Mouse (Mus musculus): ENCODE measurements around the gene Pdxp. TPM values are rescaled to one million over a fixed set of nuclear protein-coding genes. Genes with fewer than 3 reads are reported as not detected.

The Pdxp gene
- polyA plus RNA-seq, 1 experiment from 2014 or later = 15.0 TPM

DNA sequence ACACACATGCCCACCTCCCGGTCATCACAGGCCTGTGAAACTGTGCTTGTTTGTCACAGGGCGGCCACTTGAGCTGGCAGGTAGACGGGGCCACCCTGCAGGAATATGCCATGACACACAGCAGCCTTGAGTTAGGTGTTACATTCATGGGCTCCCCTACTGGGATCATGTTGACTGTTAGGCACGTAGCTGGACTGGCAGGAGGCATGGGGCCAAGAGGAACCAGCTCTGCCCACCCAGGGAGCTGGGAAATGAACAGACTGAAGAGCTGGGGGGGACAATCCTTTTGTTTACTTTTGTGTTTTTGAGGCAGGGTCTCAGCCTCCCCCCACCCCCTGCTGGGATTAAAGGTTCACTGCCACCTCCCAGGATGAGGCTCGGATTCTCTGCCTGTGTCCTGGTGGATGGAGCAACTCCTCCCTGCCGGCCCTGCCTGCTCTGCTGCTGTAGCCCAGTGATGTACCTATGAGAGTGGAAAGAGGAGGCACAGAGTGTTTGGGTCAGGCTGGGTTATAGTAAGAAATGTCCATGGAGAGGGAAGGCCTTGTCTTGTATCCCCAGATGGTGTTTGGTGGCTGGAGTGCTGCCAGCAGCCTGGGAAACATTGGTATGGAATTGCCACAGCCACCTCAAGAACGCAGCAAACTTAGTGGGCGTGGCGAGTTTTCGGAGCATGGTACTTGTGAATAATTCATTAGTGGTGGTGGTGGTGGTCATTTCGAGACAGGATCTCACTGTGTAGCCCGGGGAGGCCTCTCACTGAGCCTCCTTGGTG, 2.5 kb downstream of the Pdxp start:
- WGBS = 57% methylated on average over 12 of the region's 12 CpGs
- H3K9ac ChIP-seq = peak overlapping the region; percentile 15; the same call in 1 of the 2 replicates

DNA sequence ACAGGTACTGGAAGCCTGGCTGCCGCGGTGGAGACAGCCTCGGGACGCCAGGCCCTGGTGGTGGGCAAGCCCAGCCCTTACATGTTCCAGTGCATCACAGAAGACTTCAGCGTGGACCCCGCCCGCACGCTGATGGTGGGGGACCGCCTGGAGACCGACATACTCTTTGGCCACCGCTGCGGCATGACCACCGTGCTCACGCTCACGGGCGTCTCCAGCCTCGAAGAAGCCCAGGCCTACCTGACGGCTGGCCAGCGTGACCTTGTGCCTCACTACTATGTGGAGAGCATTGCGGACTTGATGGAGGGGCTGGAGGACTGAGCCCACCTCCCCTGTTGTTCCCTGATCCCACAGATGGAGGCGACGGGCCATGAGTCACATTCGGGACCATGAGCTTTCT, 4.4 kb downstream of the Pdxp start:
- peaks cover 26% of the 10 kb centered on the region for H3K36me3 ChIP-seq
- peaks cover 44% of the 10 kb centered on the region for H3K4me1 ChIP-seq
- H3K9me3 ChIP-seq (replicated peaks) = no peaks in the 10 kb centered on the region
- H3K9ac ChIP-seq = no peak overlapping the region
- H3K4me3 ChIP-seq (replicated peaks) = no peak overlapping the region
- no peak for ATAC-seq (replicated peaks; ENCODE audit: low FRiP score)
- H3K27me3 ChIP-seq = no peaks in the 10 kb centered on the region
- no peak overlapping the region for H3K4me2 ChIP-seq
- WGBS = 85% methylated on average over 23 of the region's 23 CpGs
- no peak overlapping the region for H3K27ac ChIP-seq

More for the DNA sequence above, 2.5 kb downstream of the Pdxp start:
- peaks cover 37% of the 10 kb centered on the region for H3K36me3 ChIP-seq
- no peak for ATAC-seq (replicated peaks; ENCODE audit: low FRiP score)
- peak overlapping the region; percentile 100 for H3K4me2 ChIP-seq
- H3K4me3 ChIP-seq (replicated peaks) = peak overlapping the region; percentile 78
- H3K27me3 ChIP-seq = no peaks in the 10 kb centered on the region
- no peaks in the 10 kb centered on the region for H3K9me3 ChIP-seq (replicated peaks)
- no peak overlapping the region for H3K27ac ChIP-seq
- peaks cover 46% of the 10 kb centered on the region for H3K4me1 ChIP-seq

DNA sequence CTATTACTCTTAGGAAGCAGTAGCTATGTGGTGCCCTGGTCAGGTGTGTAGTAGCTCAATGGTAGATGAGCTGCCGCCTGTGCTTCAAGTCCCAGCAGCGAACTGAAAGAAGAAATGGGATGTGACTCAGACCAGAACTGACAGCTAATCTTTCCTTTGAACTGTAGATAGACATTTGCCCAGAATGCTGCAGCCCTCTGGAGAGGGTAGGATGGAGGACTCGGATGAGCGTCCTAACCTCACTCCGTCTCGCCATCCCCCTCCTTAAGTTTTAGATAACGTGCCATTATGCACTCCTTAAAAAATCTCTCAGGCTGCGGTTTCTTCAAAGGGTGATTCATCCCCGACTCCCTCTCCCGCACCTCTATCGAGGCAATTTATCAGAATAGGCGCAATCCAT, 6.2 kb downstream of the Pdxp start:
- no peak overlapping the region for H3K4me2 ChIP-seq
- 0 out of 2 replicates have a peak overlapping the region, but pooled peaks have one; percentile 3 for H3K27ac ChIP-seq
- H3K36me3 ChIP-seq = peaks cover 26% of the 10 kb centered on the region
- H3K9me3 ChIP-seq (replicated peaks) = no peaks in the 10 kb centered on the region
- H3K27me3 ChIP-seq = no peaks in the 10 kb centered on the region
- peaks cover 31% of the 10 kb centered on the region for H3K4me1 ChIP-seq
- no peak overlapping the region for H3K9ac ChIP-seq
- no peak for ATAC-seq (replicated peaks; ENCODE audit: low FRiP score)
- 65% methylated on average over 12 of the region's 12 CpGs for WGBS
- no peak overlapping the region for H3K4me3 ChIP-seq (replicated peaks)

DNA sequence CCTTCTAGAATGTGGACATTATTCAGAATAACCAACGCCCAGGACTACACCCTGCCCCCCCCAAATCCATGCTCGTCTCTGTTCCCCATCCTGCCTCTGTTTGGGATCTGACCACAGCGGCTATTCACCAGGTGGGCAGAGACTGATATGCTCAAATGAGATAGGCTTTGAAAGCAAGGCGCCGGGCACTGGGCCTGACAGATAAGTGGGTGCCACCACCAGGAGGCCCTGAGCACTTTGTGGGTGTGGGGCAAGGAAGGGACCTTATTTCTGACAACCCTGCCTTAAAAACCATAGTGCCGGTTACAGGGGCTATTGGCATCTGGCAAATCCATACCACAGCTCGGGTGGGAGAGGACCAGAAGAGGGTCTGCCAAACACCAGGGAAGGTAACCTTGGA, 9.0 kb downstream of the Pdxp start:
- Histone ChIP-seq H3K4me1 (peaks cover 36% of the 10 kb centered on the region), H3K27ac (no peak overlapping the region), H3K9me3 (replicated peaks) (no peaks in the 10 kb centered on the region), H3K4me2 (no peak overlapping the region), H3K36me3 (peaks cover 17% of the 10 kb centered on the region), H3K9ac (no peak overlapping the region), H3K4me3 (replicated peaks) (no peak overlapping the region), H3K27me3 (no peaks in the 10 kb centered on the region)
- 87% methylated on average over 7 of the region's 7 CpGs for WGBS
- ATAC-seq (replicated peaks; ENCODE audit: low FRiP score) = no peak

DNA sequence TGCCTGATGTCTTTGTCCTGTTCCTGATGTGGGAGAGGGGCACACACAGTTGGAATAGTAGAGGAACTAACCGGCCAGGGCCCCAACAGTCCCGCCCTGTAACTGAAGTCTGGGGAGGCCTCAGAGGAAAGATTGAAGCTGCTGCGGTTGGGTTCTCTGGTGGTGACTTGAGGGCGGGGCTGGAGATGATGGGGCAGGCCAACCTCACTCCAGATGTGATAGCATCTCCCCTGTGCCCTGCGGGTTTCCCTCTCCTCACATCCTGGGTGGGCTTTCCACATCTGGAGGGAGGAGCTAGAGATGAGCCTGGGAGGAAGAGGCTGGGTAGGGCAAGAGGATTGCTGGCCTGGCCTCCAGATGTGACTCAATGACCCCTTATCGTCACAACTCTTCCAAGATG, 9.9 kb downstream of the Pdxp start:
- H3K4me2 ChIP-seq = no peak overlapping the region

DNA sequence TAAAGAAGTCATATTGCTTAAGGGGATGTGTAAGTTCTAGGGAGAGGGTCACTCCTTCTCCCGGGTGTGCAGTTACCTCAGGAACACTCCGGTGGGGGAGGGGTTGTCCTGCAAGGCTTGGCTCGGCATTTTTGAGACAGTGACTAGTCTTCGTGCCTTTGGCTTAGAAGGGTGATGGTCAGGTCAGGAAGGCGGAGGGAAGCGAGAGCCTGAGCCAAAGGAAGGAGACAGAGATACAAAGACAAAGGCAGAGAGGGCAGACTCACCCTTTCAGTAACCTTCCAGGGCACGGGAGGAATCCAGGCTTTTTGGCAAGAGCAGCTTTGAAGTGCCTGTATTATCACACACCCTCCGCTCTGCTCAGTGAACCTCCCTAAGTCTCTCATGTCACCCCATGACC, 11.4 kb downstream of the Pdxp start:
- Histone ChIP-seq H3K4me2 (no peak overlapping the region), H3K27ac (peak overlapping the region; percentile 95), H3K27me3 (no peaks in the 10 kb centered on the region), H3K9ac (no peak overlapping the region), H3K36me3 (peaks cover 11% of the 10 kb centered on the region), H3K4me1 (peaks cover 39% of the 10 kb centered on the region), H3K9me3 (replicated peaks) (no peaks in the 10 kb centered on the region), H3K4me3 (replicated peaks) (no peak overlapping the region)
- 30% methylated on average over 8 of the region's 8 CpGs for WGBS
- no peak for ATAC-seq (replicated peaks; ENCODE audit: low FRiP score)

More for the DNA sequence above, 9.9 kb downstream of the Pdxp start:
- ATAC-seq (replicated peaks; ENCODE audit: low FRiP score) = no peak
- Histone ChIP-seq H3K27ac (no peak overlapping the region), H3K4me3 (replicated peaks) (no peak overlapping the region), H3K36me3 (peaks cover 10% of the 10 kb centered on the region), H3K27me3 (no peaks in the 10 kb centered on the region), H3K9ac (no peak overlapping the region), H3K4me1 (peaks cover 38% of the 10 kb centered on the region), H3K9me3 (replicated peaks) (no peaks in the 10 kb centered on the region)
- WGBS = 67% methylated on average over 6 of the region's 6 CpGs

DNA sequence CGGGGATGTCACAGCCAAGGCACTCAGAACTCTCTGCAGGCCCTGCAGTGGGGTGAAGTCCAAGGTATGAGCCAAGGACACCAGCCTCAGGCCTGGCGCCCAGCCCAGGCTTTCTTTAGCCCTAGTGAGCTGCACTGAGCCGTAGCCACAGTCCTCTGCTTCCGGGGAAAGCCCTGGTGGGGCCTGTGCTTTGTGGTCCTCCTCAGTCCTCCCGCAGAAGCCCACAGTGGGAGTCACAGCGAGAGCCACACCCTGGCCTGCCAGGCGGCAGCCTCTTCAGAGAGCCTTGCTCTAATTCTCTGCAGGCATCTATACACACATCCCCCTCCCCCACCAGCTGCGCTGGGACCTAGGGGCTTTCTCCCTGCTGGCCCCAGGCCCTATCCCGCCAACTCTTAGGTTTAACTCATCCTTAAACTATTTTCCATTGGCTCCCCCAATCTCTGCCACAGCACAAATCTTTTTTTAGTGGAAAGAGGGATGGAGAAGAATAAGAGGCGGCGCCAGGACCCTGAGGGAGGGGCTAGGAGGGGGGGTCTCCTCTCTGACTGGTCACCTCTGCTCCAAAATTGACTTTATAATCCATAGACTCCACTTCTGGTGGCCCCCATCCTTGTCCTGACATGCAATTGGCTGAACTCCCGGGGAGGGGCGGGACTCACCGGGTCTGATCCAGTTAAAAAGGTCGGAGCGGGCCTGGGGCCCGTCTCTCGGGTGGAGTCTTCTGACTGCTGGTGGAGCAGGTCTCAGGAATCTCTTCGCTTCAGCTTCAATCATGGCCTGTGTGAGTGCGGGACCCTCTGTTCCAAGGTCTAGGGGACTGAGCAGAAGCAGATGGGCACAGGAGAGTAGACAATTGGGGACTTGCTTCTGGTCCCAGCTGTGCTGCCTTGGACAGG, 12.6 kb downstream of the Pdxp start, which contains the start of gene Lgals1:
Gene Lgals1, plus strand, starts transcription at position 705 of the 899 bp plus-strand sequence.
- Histone ChIP-seq H3K4me2 (peak within 1 kb of the TSS; percentile 78), H3K4me1 (peaks cover 39% of the 10 kb centered on the region), H3K27me3 (no peaks in the 10 kb centered on the region), H3K36me3 (peaks cover 14% of the 10 kb centered on the region), H3K9me3 (replicated peaks) (no peaks in the 10 kb centered on the region), H3K9ac (peak within 1 kb of the TSS; percentile 43), H3K4me3 (replicated peaks) (peak within 1 kb of the TSS; percentile 45), H3K27ac (peak within 1 kb of the TSS; percentile 95)
- peak; percentile 86 for ATAC-seq (replicated peaks; ENCODE audit: low FRiP score)
- WGBS = 8% methylated on average over 20 of the region's 20 CpGs

DNA sequence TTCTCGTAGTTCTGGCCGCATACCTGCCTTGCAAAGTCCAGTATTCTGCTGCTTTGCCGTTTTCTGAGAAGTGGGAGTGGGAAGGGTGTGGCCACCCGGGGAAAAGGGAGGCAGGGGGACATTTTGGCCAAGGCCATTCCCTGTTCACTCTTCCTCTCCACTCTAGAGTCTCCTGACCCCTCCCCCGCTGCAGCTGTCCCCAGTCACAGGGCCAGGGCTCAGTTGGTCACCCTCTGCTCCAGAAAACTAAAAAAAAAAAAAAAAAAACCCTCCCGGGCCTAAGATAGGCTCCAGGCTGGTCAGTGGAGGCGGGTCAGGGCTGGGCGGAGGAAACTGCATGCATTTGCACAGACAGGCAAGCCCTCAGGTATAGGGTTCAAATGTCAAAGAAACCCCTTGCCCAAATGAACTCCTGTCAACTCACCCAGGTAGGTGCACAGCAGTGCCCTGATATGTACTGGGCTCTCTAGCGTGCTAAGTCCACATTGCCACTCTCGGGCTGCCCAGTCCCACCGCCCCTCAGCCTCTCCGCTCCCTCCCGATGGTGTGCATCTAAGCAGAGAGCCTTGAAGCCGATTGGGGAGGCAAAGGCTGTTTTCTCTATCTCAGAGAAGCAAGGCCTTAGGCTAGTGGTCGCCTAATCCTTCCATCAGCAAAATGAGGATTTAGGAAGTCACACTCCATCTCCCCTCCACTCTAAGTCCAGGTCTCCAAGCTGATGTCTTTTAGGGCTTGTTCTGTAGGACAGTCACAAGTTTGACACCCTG, 13.5 kb downstream of the Pdxp start:
- Histone ChIP-seq H3K9ac (peak overlapping the region; percentile 43), H3K9me3 (replicated peaks) (no peaks in the 10 kb centered on the region), H3K4me2 (peak overlapping the region; percentile 78), H3K27ac (peak overlapping the region; percentile 95), H3K27me3 (no peaks in the 10 kb centered on the region), H3K4me3 (replicated peaks) (peak overlapping the region; percentile 45), H3K4me1 (peaks cover 39% of the 10 kb centered on the region), H3K36me3 (peaks cover 14% of the 10 kb centered on the region)
- 15% methylated on average over 15 of the region's 15 CpGs for WGBS
- no peak for ATAC-seq (replicated peaks; ENCODE audit: low FRiP score)

DNA sequence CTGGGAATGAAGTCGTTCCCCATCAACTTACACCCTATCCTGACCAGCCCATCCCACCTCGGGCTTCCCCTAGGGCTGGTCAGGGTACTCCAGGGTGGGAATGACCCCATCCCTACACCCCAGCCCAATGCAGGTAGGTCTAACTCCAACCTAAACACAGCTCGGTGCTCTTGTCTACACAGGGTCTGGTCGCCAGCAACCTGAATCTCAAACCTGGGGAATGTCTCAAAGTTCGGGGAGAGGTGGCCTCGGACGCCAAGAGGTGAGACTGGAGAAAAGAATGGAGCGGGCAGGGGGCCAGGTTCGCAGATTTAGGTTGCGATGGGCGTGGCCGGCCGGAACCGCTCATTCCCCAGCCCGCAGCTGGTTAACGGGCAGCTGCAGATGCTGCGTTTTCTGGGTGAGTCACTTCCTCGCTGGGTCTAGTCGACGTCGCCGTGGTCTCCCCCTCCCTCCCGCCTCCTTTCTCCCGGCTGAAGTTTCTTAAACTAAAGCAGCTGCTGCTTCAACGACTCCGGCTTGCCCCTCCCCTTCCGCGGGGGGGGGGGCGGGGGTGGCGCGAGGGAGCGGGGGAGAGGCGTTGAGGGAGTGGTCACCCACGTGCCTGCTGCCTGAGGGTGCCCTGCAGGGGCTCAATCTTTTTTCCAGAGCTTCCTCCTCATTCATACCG, 14.2 kb downstream of the Pdxp start:
- peak overlapping the region; percentile 78 for H3K4me2 ChIP-seq
- ATAC-seq (replicated peaks; ENCODE audit: low FRiP score) = peak; percentile 41; the same call in 1 of the 2 replicates
- peak overlapping the region; percentile 45 for H3K4me3 ChIP-seq (replicated peaks)
- H3K9ac ChIP-seq = peak overlapping the region; percentile 43
- no peaks in the 10 kb centered on the region for H3K9me3 ChIP-seq (replicated peaks)
- H3K36me3 ChIP-seq = peaks cover 14% of the 10 kb centered on the region
- under 1% methylated on average over 32 of the region's 35 CpGs for WGBS
- H3K27me3 ChIP-seq = no peaks in the 10 kb centered on the region
- peak overlapping the region; percentile 95 for H3K27ac ChIP-seq
- peaks cover 39% of the 10 kb centered on the region for H3K4me1 ChIP-seq

DNA sequence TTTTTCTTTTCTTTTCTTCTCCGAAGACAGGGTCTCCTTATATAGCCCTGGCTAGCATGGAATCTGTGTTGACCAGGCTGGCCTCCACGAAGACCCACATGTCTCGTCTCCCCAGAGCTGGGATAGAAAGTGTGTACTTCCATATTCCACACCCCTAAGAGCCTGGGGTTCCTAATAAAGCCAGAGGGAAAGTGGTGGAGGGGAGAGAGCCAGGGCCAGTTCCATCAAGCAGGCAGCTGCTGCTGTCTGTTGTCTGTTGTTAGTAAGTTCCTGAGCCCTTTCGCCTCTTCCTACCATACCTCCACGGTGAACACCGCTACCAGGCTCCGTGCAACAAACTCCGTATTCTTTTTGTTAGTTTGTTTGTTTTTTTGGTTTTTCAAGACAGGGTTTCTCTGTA, 14.8 kb downstream of the Pdxp start:
- peak overlapping the region; percentile 45 for H3K4me3 ChIP-seq (replicated peaks)
- WGBS = 48% methylated on average over 8 of the region's 8 CpGs
- H3K27me3 ChIP-seq = no peaks in the 10 kb centered on the region
- peak overlapping the region; percentile 78 for H3K4me2 ChIP-seq
- ATAC-seq (replicated peaks; ENCODE audit: low FRiP score) = no peak; the same call in 1 of the 2 replicates
- H3K36me3 ChIP-seq = peaks cover 14% of the 10 kb centered on the region
- H3K27ac ChIP-seq = peak overlapping the region; percentile 95
- H3K9ac ChIP-seq = peak overlapping the region; percentile 43; the same call in 1 of the 2 replicates
- H3K4me1 ChIP-seq = peaks cover 39% of the 10 kb centered on the region
- no peaks in the 10 kb centered on the region for H3K9me3 ChIP-seq (replicated peaks)

DNA sequence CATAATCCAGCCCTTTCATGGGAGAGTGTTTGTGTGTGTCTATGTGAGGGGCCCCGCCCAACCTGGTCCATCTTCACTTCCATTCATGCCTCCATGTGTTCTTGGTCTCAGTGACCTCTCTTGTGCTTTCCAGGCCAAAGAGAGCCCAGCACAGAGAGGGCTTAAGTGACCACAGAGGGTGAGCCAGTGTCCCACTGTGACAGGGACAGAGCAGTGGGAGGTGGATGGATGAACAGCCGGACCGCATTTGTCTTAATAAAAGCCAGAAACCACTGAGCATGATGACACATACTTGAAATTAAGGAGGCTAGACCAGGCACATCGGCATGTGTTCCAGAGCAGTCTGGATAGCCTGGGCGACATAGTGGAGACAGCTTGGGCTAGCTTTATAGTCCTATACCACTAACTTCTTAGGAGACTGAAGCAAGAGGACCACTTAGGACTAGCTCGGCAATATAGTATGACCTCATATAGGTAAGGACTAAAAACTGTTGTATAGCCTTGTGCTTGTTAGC, 16.5 kb downstream of the Pdxp start:
- H3K4me2 ChIP-seq = no peak overlapping the region
- no peaks in the 10 kb centered on the region for H3K27me3 ChIP-seq
- WGBS = 92% methylated on average over 6 of the region's 6 CpGs
- no peak overlapping the region for H3K27ac ChIP-seq
- peaks cover 14% of the 10 kb centered on the region for H3K36me3 ChIP-seq
- H3K9me3 ChIP-seq (replicated peaks) = no peaks in the 10 kb centered on the region
- no peak overlapping the region for H3K9ac ChIP-seq
- H3K4me3 ChIP-seq (replicated peaks) = no peak overlapping the region
- H3K4me1 ChIP-seq = peaks cover 34% of the 10 kb centered on the region
- ATAC-seq (replicated peaks; ENCODE audit: low FRiP score) = no peak
